Mouse (Mus musculus): Measurements from ENCODE around the gene Gm20532.
"Not testable (repeated sequence)": the region's sequence is repeated elsewhere in the genome, so short reads cannot be mapped to it uniquely, and the experiment has no call there.

Gene Gm20532

GRCm38 (mm10) chr2:26641006-26641647, 54.7 kb downstream of the Gm20532 start:
- in situ Hi-C loops (cut with MboI), result no loop called here

- in situ Hi-C loops (cut with MboI), result no loop called here
Observed at GRCm38 (mm10) chr2:26643942-26644341, 57.5 kb downstream of the Gm20532 start.

GRCm38 (mm10) chr2:26646643-26647293, 60.3 kb downstream of the Gm20532 start:
- in situ Hi-C loops (cut with MboI), result no loop called here

GRCm38 (mm10) chr2:26654687-26655086, 68.2 kb downstream of the Gm20532 start:
- in situ Hi-C loops (cut with MboI), result no loop called here

GRCm38 (mm10) chr2:26657426-26657825, 71.0 kb downstream of the Gm20532 start:
- in situ Hi-C loops (cut with MboI), result no loop called here

- in situ Hi-C loops (cut with MboI), result no loop called here
Observed at GRCm38 (mm10) chr2:26661143-26661752, 74.8 kb downstream of the Gm20532 start.

GRCm38 (mm10) chr2:26661768-26662508, 75.5 kb downstream of the Gm20532 start:
- in situ Hi-C loops (cut with MboI), result no loop called here

GRCm38 (mm10) chr2:26662509-26662882, 76.1 kb downstream of the Gm20532 start:
- in situ Hi-C loops (cut with MboI), result no loop called here

- in situ Hi-C loops (cut with MboI), result no loop called here
Observed at GRCm38 (mm10) chr2:26663112-26663511, 76.7 kb downstream of the Gm20532 start.

GRCm38 (mm10) chr2:26663551-26663950, 77.1 kb downstream of the Gm20532 start:
- in situ Hi-C loops (cut with MboI), result not testable (repeated sequence)

- in situ Hi-C loops (cut with MboI), result no loop called here
Observed at GRCm38 (mm10) chr2:26668746-26669145, 82.3 kb downstream of the Gm20532 start.

GRCm38 (mm10) chr2:26671182-26671581, 84.7 kb downstream of the Gm20532 start, which contains the start of gene Lcn4:
Gene Lcn4, minus strand, starts transcription at chr2:26671282.
- in situ Hi-C loops (cut with MboI), result no loop called here
